Mouse (Mus musculus) embryo, embryonic 10.5 days (tissue): ENCODE data around the gene Pebp1.

Source experiments
- DNase-seq: peaks from one replicate; pipeline ENCODE4 v3.0.0-alpha.2; 2015; ENCODE audit warnings: low spot score

The Pebp1 gene

GRCm38 (mm10) chr5:117240321-117240731, 47.1 kb downstream of the Pebp1 start:
- DNase-seq: peak; percentile 52

GRCm38 (mm10) chr5:117239106-117239505, 48.3 kb downstream of the Pebp1 start:
- DNase-seq: no peak

- DNase-seq: no peak
These were observed 50.9 kb downstream of the Pebp1 start for GRCm38 (mm10) chr5:117236540-117236939.
